Mouse (Mus musculus): ENCODE measurements around the gene Ctsw. TPM values are rescaled to one million over a fixed set of nuclear protein-coding genes. Genes with fewer than 3 reads are reported as not detected.

Ctsw gene
- polyA plus RNA-seq (2012) = 0.66 and 0.91 TPM in 2 replicates

GRCm38 (mm10) chr19:5468374-5468773, at the start of gene Ctsw:
Gene Ctsw, minus strand, starts transcription at chr19:5468507.

GRCm38 (mm10) chr19:5510031-5511026, 42.0 kb upstream of the Ctsw start, which contains the start of gene Snx32:
Gene Snx32, minus strand, starts transcription at chr19:5510538.

GRCm38 (mm10) chr19:5503687-5504086, 35.4 kb upstream of the Ctsw start, which contains the start of gene 1700020D05Rik:
Gene 1700020D05Rik, minus strand, starts transcription at chr19:5503787.

GRCm38 (mm10) chr19:5490313-5490897, 22.1 kb upstream of the Ctsw start, which contains the start of gene Cfl1:
Gene Cfl1, plus strand, starts transcription at chr19:5490455.

DNA sequence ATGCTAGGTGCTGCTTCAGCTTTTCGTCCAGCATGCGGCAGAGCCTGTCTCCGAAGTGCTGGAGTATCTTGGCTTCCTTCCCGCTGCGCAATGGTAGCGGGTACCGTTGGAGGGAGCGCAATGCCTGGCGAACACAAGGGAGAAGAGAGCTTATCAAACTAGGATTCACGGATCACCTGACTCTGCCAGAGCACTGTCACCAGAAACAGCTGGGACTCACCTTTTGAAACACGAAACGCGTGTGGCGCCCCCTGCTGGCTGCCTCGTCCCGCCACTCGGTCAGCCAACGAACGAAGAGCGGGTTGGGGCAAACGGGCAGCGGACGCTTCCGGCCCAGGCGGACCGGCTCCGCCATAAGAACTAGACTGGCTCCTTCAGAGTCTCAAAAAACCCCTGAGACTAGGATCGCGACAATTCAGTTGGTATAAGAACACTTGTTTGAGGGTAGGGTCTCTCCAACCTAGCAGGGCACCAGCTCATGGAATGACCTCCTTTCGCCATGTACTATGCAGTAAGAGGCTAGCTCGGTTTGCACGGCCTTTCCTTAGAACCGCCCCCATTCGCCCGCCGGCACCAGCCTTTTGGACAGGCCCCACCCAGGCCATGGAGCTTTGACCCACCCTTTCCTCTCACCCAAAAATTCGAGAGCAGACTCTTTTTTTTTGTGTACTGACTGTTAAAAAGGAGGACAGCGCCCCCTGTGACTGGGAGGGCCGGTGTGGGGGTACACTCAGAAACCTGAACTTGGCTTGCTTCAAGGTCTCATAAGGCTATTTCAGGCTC, 19.7 kb upstream of the Ctsw start, which contains the start of gene Mus81:
Gene Mus81 (minus strand): TSS at position 635 of the 783 bp plus-strand sequence.

DNA sequence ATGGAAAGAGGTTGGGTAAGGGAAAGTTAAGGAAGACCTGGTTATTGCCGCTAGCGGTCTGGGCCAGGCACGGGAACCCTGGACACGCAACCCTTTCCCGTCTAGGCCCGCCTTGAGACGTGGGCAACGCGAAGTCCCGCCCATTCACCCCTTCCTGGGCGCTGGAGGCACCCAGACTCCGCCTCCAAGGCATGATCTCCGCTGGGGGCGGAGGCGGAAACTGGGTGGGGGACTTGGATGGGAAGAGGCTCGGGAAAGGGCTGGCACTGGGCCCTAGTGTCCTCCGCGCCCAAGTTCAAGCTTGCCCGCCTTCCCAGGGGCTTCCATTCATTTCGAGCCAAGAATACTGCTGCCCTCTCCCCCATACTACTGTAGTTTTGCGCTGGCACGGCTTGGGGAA, 5.4 kb upstream of the Ctsw start, which contains the start of gene Efemp2:
Gene Efemp2 (plus strand): TSS at position 235 of the 400 bp plus-strand sequence.

GRCm38 (mm10) chr19:5460465-5460911, 7.8 kb downstream of the Ctsw start, which contains the start of gene Fibp:
Gene Fibp, plus strand, starts transcription at chr19:5460615.

DNA sequence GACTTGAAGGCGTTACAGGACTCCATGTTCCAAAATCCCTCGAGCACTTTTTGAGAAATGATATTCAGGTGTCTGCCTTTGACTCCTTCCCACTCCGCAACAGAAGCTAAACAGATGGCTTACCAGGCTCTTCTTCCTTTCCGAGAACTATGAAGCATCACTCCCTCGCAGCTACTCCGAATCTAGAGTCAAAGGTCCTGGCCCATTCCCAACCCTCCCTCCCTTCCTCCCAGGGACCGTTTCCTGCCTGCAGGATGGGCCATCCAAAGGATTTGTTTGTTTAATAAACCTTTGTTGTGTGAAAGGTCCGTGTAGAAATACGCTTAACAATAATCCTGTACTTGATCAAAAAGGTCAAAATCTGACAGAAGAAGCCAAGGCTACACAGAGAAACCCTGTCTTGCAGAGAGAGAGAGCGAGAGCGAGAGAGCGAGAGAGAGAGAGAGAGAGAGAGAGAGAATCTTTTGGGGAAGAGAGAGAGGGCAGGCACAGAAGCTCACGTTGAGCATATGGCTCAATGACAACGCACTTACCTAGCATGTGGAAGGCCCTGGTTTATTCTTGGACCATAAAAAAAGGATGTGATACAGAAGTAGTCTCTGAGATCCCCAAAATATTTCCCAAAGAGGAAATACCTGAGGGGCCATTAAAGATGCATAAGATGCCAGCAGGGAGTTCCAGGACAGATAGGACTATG, 10.4 kb downstream of the Ctsw start, which contains the start of gene Ccdc85b:
Gene Ccdc85b (minus strand): TSS at position 149 of the 697 bp plus-strand sequence.

GRCm38 (mm10) chr19:5447515-5448353, 20.6 kb downstream of the Ctsw start, which contains the start of gene Fosl1:
Gene Fosl1, plus strand, starts transcription at chr19:5447547.

GRCm38 (mm10) chr19:5424782-5425741, 43.2 kb downstream of the Ctsw start, which contains the start of the genes Drap1 and AI837181:
Gene Drap1, minus strand, starts transcription at chr19:5424979.
Gene AI837181, plus strand, starts transcription at chr19:5425144.

Other genes with a start within 250 kb of the Ctsw start
- gene Pacs1, start 195.4 kb downstream of the Ctsw start, polyA plus RNA-seq (2012) = 28.6 and 34.9 TPM in 2 replicates
- gene Sf3b2, start 173.1 kb downstream of the Ctsw start, polyA plus RNA-seq (2012) = 327 and 332 TPM in 2 replicates
- gene Gal3st3, start 170.2 kb downstream of the Ctsw start, polyA plus RNA-seq (2012) = not detected in 2 replicates
- not detected in 2 replicates for gene Catsper1, start 132.8 kb downstream of the Ctsw start, polyA plus RNA-seq (2012)
- 0.10 and 0.16 TPM in 2 replicates for gene Cst6, start 118.9 kb downstream of the Ctsw start, polyA plus RNA-seq (2012)
- 80.0 and 86.0 TPM in 2 replicates for gene Eif1ad, start 101.8 kb downstream of the Ctsw start, polyA plus RNA-seq (2012)
- gene Banf1, start 101.3 kb downstream of the Ctsw start, polyA plus RNA-seq (2012) = 239 and 280 TPM in 2 replicates
- 170 and 280 TPM in 2 replicates for gene Sart1, start 79.8 kb downstream of the Ctsw start, polyA plus RNA-seq (2012)
- gene Tsga10ip, start 66.0 kb downstream of the Ctsw start, polyA plus RNA-seq (2012) = 0.61 and 1.2 TPM in 2 replicates
- 476 and 605 TPM in 2 replicates for gene Drap1, start 43.5 kb downstream of the Ctsw start, polyA plus RNA-seq (2012)
- 69.9 and 80.4 TPM in 2 replicates for gene AI837181, start 43.4 kb downstream of the Ctsw start, polyA plus RNA-seq (2012)
- gene Fosl1, start 21.0 kb downstream of the Ctsw start, polyA plus RNA-seq (2012) = 24.1 and 26.4 TPM in 2 replicates
- 11.6 and 13.9 TPM in 2 replicates for gene Ccdc85b, start 10.6 kb downstream of the Ctsw start, polyA plus RNA-seq (2012)
- 133 and 139 TPM in 2 replicates for gene Fibp, start 7.9 kb downstream of the Ctsw start, polyA plus RNA-seq (2012)
- gene Efemp2, start 5.4 kb upstream of the Ctsw start, polyA plus RNA-seq (2012) = 0.29 and 0.65 TPM in 2 replicates
- gene Mus81, start 19.9 kb upstream of the Ctsw start, polyA plus RNA-seq (2012) = 35.9 and 39.4 TPM in 2 replicates
- 937 and 1,300 TPM in 2 replicates for gene Cfl1, start 21.9 kb upstream of the Ctsw start, polyA plus RNA-seq (2012)
- 0.09 and 0.13 TPM in 2 replicates for gene 1700020D05Rik, start 35.3 kb upstream of the Ctsw start, polyA plus RNA-seq (2012)
- gene Snx32, start 42.0 kb upstream of the Ctsw start, polyA plus RNA-seq (2012) = 1.4 and 1.8 TPM in 2 replicates
- 0.15 and 0.43 TPM in 2 replicates for gene Ovol1, start 92.1 kb upstream of the Ctsw start, polyA plus RNA-seq (2012)
- 13.8 and 24.3 TPM in 2 replicates for gene Ap5b1, start 99.5 kb upstream of the Ctsw start, polyA plus RNA-seq (2012)
- gene Rnaseh2c, start 133.4 kb upstream of the Ctsw start, polyA plus RNA-seq (2012) = 428 and 481 TPM in 2 replicates
- gene Kat5, start 141.7 kb upstream of the Ctsw start, polyA plus RNA-seq (2012) = 72.7 and 88.5 TPM in 2 replicates
- 186 and 217 TPM in 2 replicates for gene Rela, start 169.0 kb upstream of the Ctsw start, polyA plus RNA-seq (2012)
- gene Sipa1, start 195.2 kb upstream of the Ctsw start, polyA plus RNA-seq (2012) = 234 and 255 TPM in 2 replicates
- 229 and 246 TPM in 2 replicates for gene Map3k11, start 220.2 kb upstream of the Ctsw start, polyA plus RNA-seq (2012)
- 233 and 270 TPM in 2 replicates for gene Pcnx3, start 220.4 kb upstream of the Ctsw start, polyA plus RNA-seq (2012)
- 0.37 and 0.54 TPM in 2 replicates for gene Kcnk7, start 235.9 kb upstream of the Ctsw start, polyA plus RNA-seq (2012)

Measured in megakaryocyte-erythroid progenitor cell, adult 5 weeks (primary cell).